Mouse (Mus musculus) liver, postnatal 0 days (tissue): ENCODE data around the gene Mgll.

Experiments used
- CTCF ChIP-seq: sonication (generic); IDR thresholded peaks from 2 replicates; pipeline ENCODE4 v1.5.1; 2016; ENCODE audit warnings: antibody characterized with exemption, low read depth
- EP300 ChIP-seq: IDR thresholded peaks from 2 replicates; pipeline ENCODE4 v1.6.1; 2016; ENCODE audit warnings: antibody characterized with exemption, low read depth, mild to moderate bottlenecking

GRCm38 (mm10) chr6:88731211-88731751 is 7.1 kb downstream of the Mgll start:
- TF ChIP-seq CTCF (peak; percentile 24; the same call in 1 of the 2 replicates), EP300 (peak; percentile 83; the same call in 1 of the 2 replicates)
